Mouse (Mus musculus) kidney, embryonic 15.5 days (tissue): ENCODE data around the gene Prnp. TPM values are rescaled to one million over a fixed set of nuclear protein-coding genes. Genes with fewer than 3 reads are reported as not detected.

Experiments used
- ATAC-seq: fragments of 200-750 bp; cut with Nextera tagmentation; replicated peaks from 2 replicates; pipeline ENCODE4 v1.8.0; 2017; ENCODE audit warnings: moderate TSS enrichment; ENCODE audit not compliant: low FRiP score
- H3K27ac ChIP-seq: fragments of 300-500 bp; sonication (generic); 2 replicates; pipeline ENCODE4 v1.5.1; 2015; ENCODE audit warnings: mild to moderate bottlenecking, inconsistent platforms
- H3K27me3 ChIP-seq: fragments of 300-500 bp; sonication (generic); 2 replicates; pipeline ENCODE4 v1.6.1; 2015; ENCODE audit warnings: inconsistent platforms
- H3K36me3 ChIP-seq: fragments of 300-500 bp; sonication (generic); 2 replicates; pipeline ENCODE4 v1.6.1; 2015; ENCODE audit warnings: inconsistent platforms
- H3K4me1 ChIP-seq: fragments of 300-500 bp; sonication (generic); 2 replicates; pipeline ENCODE4 v1.6.1; 2015; ENCODE audit warnings: inconsistent platforms
- H3K4me2 ChIP-seq: fragments of 300-500 bp; sonication (generic); 2 replicates; pipeline ENCODE4 v1.6.1; 2015; ENCODE audit warnings: moderate library complexity, mild to moderate bottlenecking, inconsistent platforms
- H3K4me3 ChIP-seq: fragments of 300-500 bp; sonication (generic); replicated peaks from 2 replicates; pipeline ENCODE4 v1.5.1; 2015; ENCODE audit warnings: mild to moderate bottlenecking, inconsistent platforms
- H3K9ac ChIP-seq: fragments of 300-500 bp; sonication (generic); 2 replicates; pipeline ENCODE4 v1.6.1; 2015; ENCODE audit warnings: mild to moderate bottlenecking, inconsistent platforms
- H3K9me3 ChIP-seq: fragments of 300-500 bp; sonication (generic); replicated peaks from 2 replicates; pipeline ENCODE4 v1.6.1; 2016; ENCODE audit warnings: inconsistent platforms
- WGBS: fragments of 180-500 bp; shearing (Covaris S2); methylation state at CpG from one replicate; pipeline ENCODE4 v1.1.7; 2015; ENCODE audit warnings: mixed read lengths; 5-methylcytosine and 5-hydroxymethylcytosine counted together
- polyA plus RNA-seq: library from polyadenylated mRNA; unstranded; fragments of >200 nt; fragmentation: Nextera tagmentation; extraction: Ambion mirVana; gene quantifications from 2 replicates; pipeline ENCODE4 v1.2.1, GENCODE M21; 2015

Gene Prnp
- polyA plus RNA-seq, 1 experiment from 2014 or later: 47.4 TPM

- H3K27ac ChIP-seq: no peak overlapping the region
- peaks cover 12% of the 10 kb centered on the region for H3K36me3 ChIP-seq
- no peak overlapping the region for H3K4me3 ChIP-seq
- H3K9ac ChIP-seq: no peak overlapping the region
- no peaks in the 10 kb centered on the region for H3K27me3 ChIP-seq
- ATAC-seq: no peak
- WGBS: 40% methylated on average over 8 of the region's 8 CpGs
- no peaks in the 10 kb centered on the region for H3K9me3 ChIP-seq
- no peak overlapping the region for H3K4me2 ChIP-seq
- no peaks in the 10 kb centered on the region for H3K4me1 ChIP-seq
Observed at GRCm38 (mm10) chr2:131939404-131940111, 29.8 kb downstream of the Prnp start.

GRCm38 (mm10) chr2:131940506-131940905 is 30.8 kb downstream of the Prnp start:
- peaks cover 12% of the 10 kb centered on the region for H3K36me3 ChIP-seq
- H3K9ac ChIP-seq: no peak overlapping the region
- H3K4me3 ChIP-seq: no peak overlapping the region
- no peaks in the 10 kb centered on the region for H3K27me3 ChIP-seq
- H3K27ac ChIP-seq: no peak overlapping the region
- no peak overlapping the region for H3K4me2 ChIP-seq
- H3K9me3 ChIP-seq: no peaks in the 10 kb centered on the region
- 70% methylated on average over 3 of the region's 3 CpGs for WGBS
- no peaks in the 10 kb centered on the region for H3K4me1 ChIP-seq
- no peak for ATAC-seq

DNA sequence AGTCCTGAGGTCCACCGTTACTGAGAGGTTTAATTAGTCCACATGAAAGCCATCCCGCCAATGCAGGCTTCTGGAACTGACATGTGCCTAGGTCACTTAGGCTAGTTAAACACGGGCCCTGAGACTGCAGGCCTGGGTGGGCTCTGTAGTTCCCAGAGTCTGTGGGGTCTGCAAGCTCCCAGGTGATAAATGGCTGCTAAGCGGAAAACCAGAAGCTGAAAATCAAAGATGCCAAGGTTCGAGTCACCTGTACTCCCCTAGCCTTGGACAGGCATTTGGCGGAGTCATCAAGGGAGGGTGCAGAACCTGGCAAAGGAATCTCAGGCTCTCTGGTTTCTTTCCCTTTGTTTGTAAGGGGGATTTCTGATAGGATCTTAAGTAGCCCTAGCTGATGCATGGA is 31.8 kb downstream of the Prnp start:
- 67% methylated on average over 6 of the region's 6 CpGs for WGBS

GRCm38 (mm10) chr2:131944370-131944769 is 34.6 kb downstream of the Prnp start:
- no peak for ATAC-seq
- no peaks in the 10 kb centered on the region for H3K27me3 ChIP-seq
- H3K9me3 ChIP-seq: no peaks in the 10 kb centered on the region
- 32% methylated on average over 1 of the region's 1 CpGs for WGBS
- no peak overlapping the region for H3K4me3 ChIP-seq
- no peaks in the 10 kb centered on the region for H3K36me3 ChIP-seq
- H3K4me1 ChIP-seq: no peaks in the 10 kb centered on the region
- H3K4me2 ChIP-seq: no peak overlapping the region
- no peak overlapping the region for H3K9ac ChIP-seq
- no peak overlapping the region for H3K27ac ChIP-seq

More for the DNA sequence above, 31.8 kb downstream of the Prnp start:
- no peak overlapping the region for H3K9ac ChIP-seq
- no peak overlapping the region for H3K4me3 ChIP-seq
- H3K27ac ChIP-seq: no peak overlapping the region
- no peaks in the 10 kb centered on the region for H3K4me1 ChIP-seq
- no peak overlapping the region for H3K4me2 ChIP-seq
- no peaks in the 10 kb centered on the region for H3K9me3 ChIP-seq
- H3K27me3 ChIP-seq: no peaks in the 10 kb centered on the region
- no peak for ATAC-seq
- peaks cover 9% of the 10 kb centered on the region for H3K36me3 ChIP-seq

DNA sequence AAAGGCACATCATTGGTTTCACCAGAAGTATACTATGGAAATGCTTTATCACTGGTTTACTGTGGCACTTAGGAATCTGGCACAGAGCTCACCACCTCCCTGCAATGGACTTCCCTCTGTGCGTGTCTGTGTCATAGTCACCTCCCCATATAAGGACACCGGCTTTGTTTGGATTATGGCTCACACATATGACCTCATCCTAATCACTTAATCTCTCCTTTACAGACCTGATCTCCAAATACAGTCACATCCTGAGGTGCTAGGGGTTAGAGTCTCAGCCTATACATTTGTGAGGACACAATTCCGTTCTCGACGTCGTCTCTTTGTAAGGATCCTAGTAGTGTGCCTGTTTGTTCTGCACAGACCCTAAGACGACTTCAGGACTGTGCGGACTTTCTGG is 35.5 kb downstream of the Prnp start:
- no peak for ATAC-seq
- Histone ChIP-seq H3K9ac (no peak overlapping the region), H3K4me1 (no peaks in the 10 kb centered on the region), H3K27me3 (no peaks in the 10 kb centered on the region; the same call in 1 of the 2 replicates), H3K9me3 (no peaks in the 10 kb centered on the region), H3K4me3 (no peak overlapping the region), H3K36me3 (no peaks in the 10 kb centered on the region), H3K4me2 (no peak overlapping the region), H3K27ac (no peak overlapping the region)
- WGBS: 79% methylated on average over 8 of the region's 8 CpGs

DNA sequence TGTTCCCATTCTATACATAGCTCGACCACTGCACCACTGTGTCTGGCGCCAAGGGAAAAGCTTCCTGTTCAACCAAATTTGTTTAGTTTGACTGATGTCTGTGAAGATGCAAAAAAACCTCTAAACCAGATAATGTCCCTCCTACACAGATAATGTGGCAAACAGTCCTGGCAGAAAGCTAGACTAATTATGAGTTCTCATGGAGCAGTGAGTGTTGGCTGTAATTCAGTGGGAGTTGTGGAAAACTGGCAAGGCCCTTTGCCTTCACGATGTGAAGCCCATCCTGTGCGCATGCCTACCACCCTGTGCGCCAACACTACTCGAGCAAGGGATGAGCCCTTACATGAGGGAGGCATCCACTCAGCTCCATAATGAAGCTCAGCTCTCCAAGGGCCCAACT is 36.0 kb downstream of the Prnp start:
- Histone ChIP-seq H3K36me3 (no peaks in the 10 kb centered on the region), H3K4me1 (peaks cover 5% of the 10 kb centered on the region), H3K4me2 (no peak overlapping the region), H3K4me3 (no peak overlapping the region), H3K27ac (no peak overlapping the region), H3K27me3 (no peaks in the 10 kb centered on the region; the same call in 1 of the 2 replicates), H3K9me3 (no peaks in the 10 kb centered on the region), H3K9ac (no peak overlapping the region)
- no peak for ATAC-seq
- 85% methylated on average over 6 of the region's 6 CpGs for WGBS

- no peaks in the 10 kb centered on the region for H3K9me3 ChIP-seq
- H3K27me3 ChIP-seq: peaks cover 2% of the 10 kb centered on the region; the same call in 1 of the 2 replicates
- WGBS: 87% methylated on average over 16 of the region's 16 CpGs
- H3K4me3 ChIP-seq: no peak overlapping the region
- H3K27ac ChIP-seq: no peak overlapping the region
- no peak for ATAC-seq
- no peak overlapping the region for H3K9ac ChIP-seq
- no peaks in the 10 kb centered on the region for H3K36me3 ChIP-seq
- H3K4me2 ChIP-seq: no peak overlapping the region
- H3K4me1 ChIP-seq: peaks cover 6% of the 10 kb centered on the region
Observed at GRCm38 (mm10) chr2:131946351-131946750, 36.6 kb downstream of the Prnp start.

- Histone ChIP-seq H3K4me2 (no peak overlapping the region), H3K4me3 (no peak overlapping the region), H3K9ac (no peak overlapping the region), H3K27ac (no peak overlapping the region), H3K27me3 (peaks cover 20% of the 10 kb centered on the region), H3K36me3 (no peaks in the 10 kb centered on the region), H3K4me1 (peaks cover 18% of the 10 kb centered on the region), H3K9me3 (no peaks in the 10 kb centered on the region)
- ATAC-seq: no peak
- WGBS: 84% methylated on average over 3 of the region's 3 CpGs
Observed at GRCm38 (mm10) chr2:131948156-131948555, 38.4 kb downstream of the Prnp start.

- no peak overlapping the region for H3K9ac ChIP-seq
- WGBS: 81% methylated on average over 11 of the region's 11 CpGs
- no peaks in the 10 kb centered on the region for H3K36me3 ChIP-seq
- peaks cover 29% of the 10 kb centered on the region for H3K27me3 ChIP-seq
- H3K27ac ChIP-seq: no peak overlapping the region
- peaks cover 24% of the 10 kb centered on the region for H3K4me1 ChIP-seq
- ATAC-seq: no peak
- no peak overlapping the region for H3K4me2 ChIP-seq
- no peak overlapping the region for H3K4me3 ChIP-seq
- no peaks in the 10 kb centered on the region for H3K9me3 ChIP-seq
Observed at GRCm38 (mm10) chr2:131948916-131949639, 39.4 kb downstream of the Prnp start.

DNA sequence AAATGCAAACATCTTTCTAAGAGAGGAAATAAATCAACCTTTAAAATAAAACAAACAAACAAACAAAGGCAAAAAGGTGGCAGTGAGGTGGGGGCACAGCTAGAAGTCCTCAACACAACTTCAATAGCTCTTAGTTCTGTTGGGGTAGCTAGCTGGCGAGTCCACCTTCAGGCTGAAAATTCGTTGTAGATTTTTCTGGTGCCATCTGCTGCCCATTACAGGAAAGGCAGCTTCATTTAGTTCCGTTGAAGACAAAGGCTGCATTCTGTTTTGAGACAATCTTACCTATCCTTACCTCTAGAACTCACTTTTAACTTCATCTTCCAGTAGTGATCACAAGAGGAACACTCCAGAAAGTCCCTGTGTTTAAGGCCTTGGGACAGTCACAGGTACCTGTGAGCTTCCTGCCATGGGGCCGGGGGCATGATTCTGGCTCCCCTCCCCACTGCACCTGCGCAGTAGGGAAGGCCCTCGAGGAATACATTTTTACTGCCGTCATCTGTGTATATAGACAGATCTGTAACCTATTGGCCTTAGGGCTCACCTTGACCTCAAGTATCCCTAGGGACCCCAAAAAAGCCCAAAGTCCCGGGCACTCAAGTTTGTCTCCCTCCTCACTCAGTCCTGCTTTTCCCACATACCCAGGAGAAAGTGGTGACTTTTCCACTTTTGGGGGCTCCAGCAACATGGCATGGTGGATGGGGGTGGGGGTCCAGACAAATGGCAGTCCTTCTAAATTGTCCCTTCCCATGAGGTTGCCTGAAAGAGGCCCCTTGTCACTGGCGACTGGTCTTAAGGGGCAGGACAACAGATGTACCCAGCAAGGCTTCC is 40.3 kb downstream of the Prnp start:
- ATAC-seq: no peak
- H3K27ac ChIP-seq: no peak overlapping the region
- 0 out of 2 replicates have a peak overlapping the region, but pooled peaks have one; percentile 10 for H3K9ac ChIP-seq
- no peaks in the 10 kb centered on the region for H3K36me3 ChIP-seq
- H3K4me3 ChIP-seq: no peak overlapping the region
- peaks cover 26% of the 10 kb centered on the region for H3K4me1 ChIP-seq
- H3K4me2 ChIP-seq: peak overlapping the region; percentile 21; the same call in 1 of the 2 replicates
- H3K27me3 ChIP-seq: peaks cover 38% of the 10 kb centered on the region
- 50% methylated on average over 9 of the region's 9 CpGs for WGBS
- H3K9me3 ChIP-seq: no peaks in the 10 kb centered on the region

GRCm38 (mm10) chr2:131950598-131951095 is 40.9 kb downstream of the Prnp start, which contains the start of gene Prnd:
Prnd (plus strand) TSS chr2:131950861.
- 0 out of 2 replicates have a peak within 1 kb of the TSS, but pooled peaks have one; percentile 10 for H3K9ac ChIP-seq
- no peaks in the 10 kb centered on the region for H3K36me3 ChIP-seq
- no peak within 1 kb of the TSS for H3K27ac ChIP-seq
- H3K4me3 ChIP-seq: no peak within 1 kb of the TSS
- peak within 1 kb of the TSS; percentile 21; the same call in 1 of the 2 replicates for H3K4me2 ChIP-seq
- H3K4me1 ChIP-seq: peaks cover 32% of the 10 kb centered on the region
- ATAC-seq: peak; percentile 56
- peaks cover 39% of the 10 kb centered on the region for H3K27me3 ChIP-seq
- H3K9me3 ChIP-seq: no peaks in the 10 kb centered on the region
- 10% methylated on average over 11 of the region's 11 CpGs for WGBS
